Mouse (Mus musculus): ENCODE results near the gene Tmem107.

Tmem107 gene

GRCm38 (mm10) chr11:69106842-69107241, 36.2 kb downstream of the Tmem107 start:
- peak; percentile 2 to 3 for DNase-seq (ENCODE audit: low spot score in 2 of 2)

- DNase-seq (ENCODE audit: low spot score in 2 of 2), result no peak
Observed at GRCm38 (mm10) chr11:69107676-69108075, 37.1 kb downstream of the Tmem107 start.

- peak in 1 of 2 experiments; percentile 5 for DNase-seq (ENCODE audit: low spot score in 2 of 2)
Observed at GRCm38 (mm10) chr11:69108223-69108622, 37.6 kb downstream of the Tmem107 start.

GRCm38 (mm10) chr11:69109032-69109900, 38.7 kb downstream of the Tmem107 start:
- DNase-seq (ENCODE audit: low spot score in 2 of 2), result peak in 1 of 2 experiments; percentile 12

GRCm38 (mm10) chr11:69110319-69111046, 39.9 kb downstream of the Tmem107 start:
- peak; percentile 89 to 92 for DNase-seq (ENCODE audit: low spot score in 2 of 2)

- DNase-seq (ENCODE audit: low spot score in 2 of 2), result peak in 1 of 2 experiments; percentile 11
Observed at GRCm38 (mm10) chr11:69111051-69111810, 40.6 kb downstream of the Tmem107 start.

- peak in 1 of 2 experiments; percentile 10 for DNase-seq (ENCODE audit: low spot score in 2 of 2)
Observed at GRCm38 (mm10) chr11:69111865-69112264, 41.3 kb downstream of the Tmem107 start.

GRCm38 (mm10) chr11:69114018-69114417, 43.4 kb downstream of the Tmem107 start:
- no peak for DNase-seq (ENCODE audit: low spot score in 2 of 2)

GRCm38 (mm10) chr11:69114621-69115020, 44.0 kb downstream of the Tmem107 start:
- DNase-seq (ENCODE audit: low spot score in 2 of 2), result no peak

- no peak for DNase-seq (ENCODE audit: low spot score in 2 of 2)
Observed at GRCm38 (mm10) chr11:69116843-69117242, 46.2 kb downstream of the Tmem107 start.

- no peak for DNase-seq (ENCODE audit: low spot score in 2 of 2)
Observed at GRCm38 (mm10) chr11:69117737-69118695, 47.4 kb downstream of the Tmem107 start.

GRCm38 (mm10) chr11:69118765-69119164, 48.2 kb downstream of the Tmem107 start:
- peak; percentile 71 to 90 for DNase-seq (ENCODE audit: low spot score in 2 of 2)

GRCm38 (mm10) chr11:69119446-69120155, 49.0 kb downstream of the Tmem107 start:
- no peak for DNase-seq (ENCODE audit: low spot score in 2 of 2)

- DNase-seq (ENCODE audit: low spot score in 2 of 2), result no peak
Observed at GRCm38 (mm10) chr11:69120221-69121000, 49.8 kb downstream of the Tmem107 start, which contains the start of gene Hes7. TSS of gene Hes7 (plus strand) at chr11:69120404.

- DNase-seq (ENCODE audit: low spot score in 2 of 2), result peak in 1 of 2 experiments; percentile 17
Observed at GRCm38 (mm10) chr11:69121001-69121740, 50.6 kb downstream of the Tmem107 start.

- peak in 1 of 2 experiments; percentile 11 for DNase-seq (ENCODE audit: low spot score in 2 of 2)
Observed at GRCm38 (mm10) chr11:69121741-69122335, 51.2 kb downstream of the Tmem107 start.

GRCm38 (mm10) chr11:69122336-69122951, 51.8 kb downstream of the Tmem107 start, which contains the start of gene 9130213A22Rik:
TSS of gene 9130213A22Rik (minus strand) at chr11:69122589.
- DNase-seq (ENCODE audit: low spot score in 2 of 2), result peak; percentile 78 to 82

Data from frontal cortex, postnatal 25 days (tissue).